Mouse (Mus musculus): ENCODE data around the gene Tmem119. TPM values are rescaled to one million over a fixed set of nuclear protein-coding genes. Genes with fewer than 3 reads are reported as not detected.

Gene Tmem119
- 50.8 and 54.2 TPM in 2 replicates for polyA plus RNA-seq (2014; fragmentation: Nextera tagmentation; extraction: Ambion mirVana)

DNA sequence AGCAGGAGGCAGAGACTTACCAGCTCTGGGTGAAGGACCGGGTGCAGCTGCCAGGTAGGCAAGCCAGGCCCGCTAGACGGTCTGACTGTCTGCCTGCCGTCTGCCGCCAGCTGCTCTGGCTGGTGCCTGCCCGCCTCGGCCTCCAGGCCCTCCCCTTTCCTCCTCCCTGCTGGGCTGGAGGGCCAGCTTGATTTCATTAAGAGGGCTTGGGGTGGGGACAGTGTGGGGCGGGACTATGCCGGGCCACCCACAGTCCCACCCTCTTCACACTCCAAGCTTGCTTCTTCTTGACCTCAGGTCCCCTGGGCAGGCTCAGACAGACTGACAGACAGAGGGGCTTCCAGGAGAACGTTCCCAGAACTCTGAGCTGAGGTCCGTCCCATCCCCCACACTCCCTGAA, at the start of gene Tmem119:
Tmem119 (minus strand) TSS at position 237 of the 400 bp plus-strand sequence.
- DNase-seq (ENCODE audit: low spot score) (peak; percentile 90), ATAC-seq (replicated peaks; ENCODE audit: insufficient number of reproducible peaks, low FRiP score, low TSS enrichment, low read depth) (peak; percentile 83)
- peak within 1 kb of the TSS; percentile 55 for H3K4me3 ChIP-seq (ENCODE audit: low read depth, low read length)
- H3K36me3 ChIP-seq (replicated peaks; ENCODE audit: control insufficient read depth, insufficient read depth, low read depth, low read length) = no peaks in the 10 kb centered on the region
- peak within 1 kb of the TSS; percentile 55 for H3K9ac ChIP-seq (replicated peaks; ENCODE audit: low read length)
- H3K27me3 ChIP-seq (ENCODE audit: control insufficient read depth, insufficient read depth, low read length) = no peaks in the 10 kb centered on the region
- H3K4me1 ChIP-seq (ENCODE audit: control insufficient read depth, insufficient read depth, low read length) = peaks cover 11% of the 10 kb centered on the region
- H3K9me3 ChIP-seq (replicated peaks; ENCODE audit: control insufficient read depth, low read length) = no peaks in the 10 kb centered on the region
- peak within 1 kb of the TSS; percentile 65 for H3K4me2 ChIP-seq (ENCODE audit: low read depth, low read length)
- peak within 1 kb of the TSS; percentile 92 for H3K27ac ChIP-seq (replicated peaks; ENCODE audit: low read depth, low read length)
- 1% methylated on average over 11 of the region's 11 CpGs for WGBS

DNA sequence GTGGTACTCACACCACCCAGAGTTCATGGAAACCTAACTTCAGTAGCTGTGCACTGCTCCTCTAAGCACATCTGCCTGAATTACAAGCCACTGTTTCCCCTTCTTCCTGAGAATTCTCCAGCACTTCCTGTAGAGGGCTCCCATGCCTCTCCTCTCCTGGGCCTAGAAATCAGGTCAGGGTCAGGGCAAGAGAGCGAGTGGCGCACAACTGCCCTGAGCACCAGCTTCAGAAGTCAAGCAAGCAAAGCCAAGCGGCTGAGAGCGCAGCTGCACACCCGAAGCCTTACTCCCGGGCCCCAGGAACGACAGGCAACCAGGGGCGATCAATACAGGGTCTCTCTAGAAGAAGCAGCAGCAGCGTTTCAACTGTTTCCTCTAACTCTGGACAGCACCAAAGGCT, 47.3 kb upstream of the Tmem119 start:
- Histone ChIP-seq H3K9ac (replicated peaks; ENCODE audit: low read length) (no peak overlapping the region), H3K4me2 (ENCODE audit: low read depth, low read length) (no peak overlapping the region), H3K27me3 (ENCODE audit: control insufficient read depth, insufficient read depth, low read length) (no peaks in the 10 kb centered on the region), H3K4me3 (ENCODE audit: low read depth, low read length) (no peak overlapping the region), H3K9me3 (replicated peaks; ENCODE audit: control insufficient read depth, low read length) (no peaks in the 10 kb centered on the region), H3K27ac (replicated peaks; ENCODE audit: low read depth, low read length) (no peak overlapping the region), H3K4me1 (ENCODE audit: control insufficient read depth, insufficient read depth, low read length) (no peaks in the 10 kb centered on the region), H3K36me3 (replicated peaks; ENCODE audit: control insufficient read depth, insufficient read depth, low read depth, low read length) (peaks cover 6% of the 10 kb centered on the region)
- no peak for DNase-seq (ENCODE audit: low spot score)
- no peak for ATAC-seq (replicated peaks; ENCODE audit: insufficient number of reproducible peaks, low FRiP score, low TSS enrichment, low read depth)
- WGBS = 80% methylated on average over 9 of the region's 9 CpGs

DNA sequence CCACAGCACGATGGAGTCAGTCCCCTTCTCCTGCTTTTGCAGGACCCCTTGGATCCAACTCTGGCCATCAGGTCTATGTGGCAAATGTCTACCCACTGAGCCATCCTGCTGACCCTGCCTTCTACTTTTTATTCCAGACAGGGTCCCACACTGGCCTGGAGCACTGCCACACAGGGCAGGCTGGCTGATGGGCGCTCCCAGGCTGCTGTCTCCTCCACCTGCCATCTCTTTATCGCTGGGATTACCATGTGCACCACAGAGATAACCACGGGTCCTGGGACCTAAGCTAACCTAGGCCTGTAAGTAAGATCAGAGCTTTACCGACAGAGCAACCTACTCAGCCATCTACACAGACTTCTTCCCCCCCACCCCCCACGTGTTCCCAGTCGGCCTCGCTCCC, 46.3 kb upstream of the Tmem119 start:
- H3K9me3 ChIP-seq (replicated peaks; ENCODE audit: control insufficient read depth, low read length) = no peaks in the 10 kb centered on the region
- H3K36me3 ChIP-seq (replicated peaks; ENCODE audit: control insufficient read depth, insufficient read depth, low read depth, low read length) = peaks cover 8% of the 10 kb centered on the region
- H3K4me1 ChIP-seq (ENCODE audit: control insufficient read depth, insufficient read depth, low read length) = no peaks in the 10 kb centered on the region
- 94% methylated on average over 8 of the region's 8 CpGs for WGBS
- no peak overlapping the region for H3K27ac ChIP-seq (replicated peaks; ENCODE audit: low read depth, low read length)
- H3K4me3 ChIP-seq (ENCODE audit: low read depth, low read length) = no peak overlapping the region
- H3K27me3 ChIP-seq (ENCODE audit: control insufficient read depth, insufficient read depth, low read length) = no peaks in the 10 kb centered on the region
- H3K4me2 ChIP-seq (ENCODE audit: low read depth, low read length) = no peak overlapping the region
- H3K9ac ChIP-seq (replicated peaks; ENCODE audit: low read length) = no peak overlapping the region
- no peak for ATAC-seq (replicated peaks; ENCODE audit: insufficient number of reproducible peaks, low FRiP score, low TSS enrichment, low read depth)
- DNase-seq (ENCODE audit: low spot score) = no peak

DNA sequence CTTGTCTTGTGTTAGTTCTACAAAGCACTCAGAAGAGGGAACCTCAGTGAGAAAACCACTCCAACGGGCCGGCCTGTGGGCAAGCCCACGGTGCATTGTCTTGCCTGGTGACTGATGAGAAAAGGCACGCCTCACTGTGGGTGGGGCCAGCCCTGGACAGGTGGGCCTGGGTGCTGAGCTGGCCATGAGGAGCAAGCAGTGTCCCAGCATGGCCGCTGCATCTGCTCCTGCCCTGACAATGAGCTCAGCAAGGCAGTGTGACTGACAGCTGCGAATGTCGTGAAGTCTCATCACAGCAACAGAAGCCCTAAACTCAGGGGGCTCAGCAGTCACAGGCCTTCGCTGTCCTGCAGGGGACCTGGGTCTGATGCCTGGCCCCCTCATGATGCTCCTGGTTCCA, 45.3 kb upstream of the Tmem119 start:
- Histone ChIP-seq H3K4me1 (ENCODE audit: control insufficient read depth, insufficient read depth, low read length) (no peaks in the 10 kb centered on the region), H3K27ac (replicated peaks; ENCODE audit: low read depth, low read length) (no peak overlapping the region), H3K27me3 (ENCODE audit: control insufficient read depth, insufficient read depth, low read length) (no peaks in the 10 kb centered on the region), H3K4me3 (ENCODE audit: low read depth, low read length) (no peak overlapping the region), H3K4me2 (ENCODE audit: low read depth, low read length) (no peak overlapping the region), H3K9ac (replicated peaks; ENCODE audit: low read length) (no peak overlapping the region), H3K36me3 (replicated peaks; ENCODE audit: control insufficient read depth, insufficient read depth, low read depth, low read length) (peaks cover 8% of the 10 kb centered on the region), H3K9me3 (replicated peaks; ENCODE audit: control insufficient read depth, low read length) (no peaks in the 10 kb centered on the region)
- DNase-seq (ENCODE audit: low spot score) (no peak), ATAC-seq (replicated peaks; ENCODE audit: insufficient number of reproducible peaks, low FRiP score, low TSS enrichment, low read depth) (no peak)
- 96% methylated on average over 8 of the region's 8 CpGs for WGBS

DNA sequence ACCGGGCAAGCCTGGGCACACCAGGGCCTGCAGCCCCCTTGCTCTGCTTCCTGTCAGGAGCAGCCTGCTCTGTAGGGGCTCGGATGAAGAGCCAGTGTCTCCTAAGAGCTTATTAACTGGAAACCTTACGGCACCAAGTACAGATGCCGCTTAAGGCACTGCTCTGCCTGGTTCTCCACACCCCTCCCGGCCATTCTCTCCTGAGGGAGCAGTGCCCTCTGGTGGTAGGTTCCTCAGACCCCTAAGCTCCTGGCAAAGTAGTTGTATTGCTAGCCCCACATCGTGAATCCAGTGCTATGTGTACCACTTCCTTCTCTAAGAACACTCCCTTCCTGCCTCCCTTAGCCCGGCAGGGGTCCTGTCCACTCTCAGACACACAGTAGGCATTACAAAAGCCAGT, 44.4 kb upstream of the Tmem119 start:
- Histone ChIP-seq H3K36me3 (replicated peaks; ENCODE audit: control insufficient read depth, insufficient read depth, low read depth, low read length) (peaks cover 8% of the 10 kb centered on the region), H3K9me3 (replicated peaks; ENCODE audit: control insufficient read depth, low read length) (no peaks in the 10 kb centered on the region), H3K27me3 (ENCODE audit: control insufficient read depth, insufficient read depth, low read length) (no peaks in the 10 kb centered on the region), H3K4me3 (ENCODE audit: low read depth, low read length) (no peak overlapping the region), H3K4me2 (ENCODE audit: low read depth, low read length) (no peak overlapping the region), H3K9ac (replicated peaks; ENCODE audit: low read length) (no peak overlapping the region), H3K27ac (replicated peaks; ENCODE audit: low read depth, low read length) (no peak overlapping the region), H3K4me1 (ENCODE audit: control insufficient read depth, insufficient read depth, low read length) (no peaks in the 10 kb centered on the region)
- 72% methylated on average over 7 of the region's 7 CpGs for WGBS
- no peak for ATAC-seq (replicated peaks; ENCODE audit: insufficient number of reproducible peaks, low FRiP score, low TSS enrichment, low read depth)
- peak; percentile 68 for DNase-seq (ENCODE audit: low spot score)

DNA sequence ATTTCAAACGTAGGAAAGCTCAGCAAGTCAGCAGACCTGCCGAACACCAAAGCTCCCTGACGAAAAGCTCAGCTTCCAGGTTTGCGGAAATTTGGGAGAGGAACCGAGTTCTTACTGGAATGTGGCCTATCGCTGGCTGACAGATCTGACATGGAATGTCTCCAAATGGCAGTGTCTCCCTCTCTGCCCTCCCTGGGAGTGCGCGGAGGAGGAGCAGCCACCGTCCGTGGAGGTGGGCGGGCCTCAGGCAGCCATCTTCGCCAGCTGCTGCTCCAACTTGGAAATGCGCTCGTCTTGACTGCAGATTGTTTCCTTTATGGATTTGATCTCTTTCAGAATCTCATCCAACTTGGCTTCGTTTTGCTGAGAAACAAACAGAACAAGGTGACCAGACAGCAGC, 43.8 kb upstream of the Tmem119 start:
- WGBS = 82% methylated on average over 15 of the region's 15 CpGs
- peaks cover 5% of the 10 kb centered on the region for H3K36me3 ChIP-seq (replicated peaks; ENCODE audit: control insufficient read depth, insufficient read depth, low read depth, low read length)
- H3K27me3 ChIP-seq (ENCODE audit: control insufficient read depth, insufficient read depth, low read length) = no peaks in the 10 kb centered on the region
- no peak overlapping the region for H3K4me3 ChIP-seq (ENCODE audit: low read depth, low read length)
- H3K27ac ChIP-seq (replicated peaks; ENCODE audit: low read depth, low read length) = no peak overlapping the region
- no peak for DNase-seq (ENCODE audit: low spot score)
- no peaks in the 10 kb centered on the region for H3K9me3 ChIP-seq (replicated peaks; ENCODE audit: control insufficient read depth, low read length)
- no peak overlapping the region for H3K9ac ChIP-seq (replicated peaks; ENCODE audit: low read length)
- no peak overlapping the region for H3K4me2 ChIP-seq (ENCODE audit: low read depth, low read length)
- H3K4me1 ChIP-seq (ENCODE audit: control insufficient read depth, insufficient read depth, low read length) = no peaks in the 10 kb centered on the region
- ATAC-seq (replicated peaks; ENCODE audit: insufficient number of reproducible peaks, low FRiP score, low TSS enrichment, low read depth) = no peak

DNA sequence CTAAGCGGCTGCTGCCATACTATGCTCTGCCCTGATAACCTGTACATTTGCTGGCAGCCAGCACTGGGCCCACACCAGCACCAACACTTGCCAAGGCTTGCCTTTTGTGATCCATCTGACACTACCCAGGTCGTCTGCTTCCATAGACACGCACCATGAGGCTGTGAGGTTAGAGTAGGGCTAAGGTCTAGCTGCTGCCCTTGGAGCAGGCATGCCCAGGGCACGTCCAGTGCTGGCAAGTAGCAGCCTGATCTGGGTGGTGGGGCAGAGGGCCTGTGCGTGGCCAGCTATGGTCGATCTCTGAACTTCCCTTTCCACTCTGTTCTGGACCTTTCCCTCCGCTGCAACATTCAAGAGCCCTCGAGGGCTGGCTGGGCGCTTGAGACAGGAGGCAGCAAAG, 42.6 kb upstream of the Tmem119 start:
- Histone ChIP-seq H3K27ac (replicated peaks; ENCODE audit: low read depth, low read length) (no peak overlapping the region), H3K9ac (replicated peaks; ENCODE audit: low read length) (no peak overlapping the region), H3K4me2 (ENCODE audit: low read depth, low read length) (no peak overlapping the region), H3K4me3 (ENCODE audit: low read depth, low read length) (no peak overlapping the region), H3K9me3 (replicated peaks; ENCODE audit: control insufficient read depth, low read length) (no peaks in the 10 kb centered on the region), H3K36me3 (replicated peaks; ENCODE audit: control insufficient read depth, insufficient read depth, low read depth, low read length) (peaks cover 5% of the 10 kb centered on the region), H3K4me1 (ENCODE audit: control insufficient read depth, insufficient read depth, low read length) (no peaks in the 10 kb centered on the region), H3K27me3 (ENCODE audit: control insufficient read depth, insufficient read depth, low read length) (no peaks in the 10 kb centered on the region)
- ATAC-seq (replicated peaks; ENCODE audit: insufficient number of reproducible peaks, low FRiP score, low TSS enrichment, low read depth) (no peak), DNase-seq (ENCODE audit: low spot score) (no peak)
- 93% methylated on average over 9 of the region's 9 CpGs for WGBS

DNA sequence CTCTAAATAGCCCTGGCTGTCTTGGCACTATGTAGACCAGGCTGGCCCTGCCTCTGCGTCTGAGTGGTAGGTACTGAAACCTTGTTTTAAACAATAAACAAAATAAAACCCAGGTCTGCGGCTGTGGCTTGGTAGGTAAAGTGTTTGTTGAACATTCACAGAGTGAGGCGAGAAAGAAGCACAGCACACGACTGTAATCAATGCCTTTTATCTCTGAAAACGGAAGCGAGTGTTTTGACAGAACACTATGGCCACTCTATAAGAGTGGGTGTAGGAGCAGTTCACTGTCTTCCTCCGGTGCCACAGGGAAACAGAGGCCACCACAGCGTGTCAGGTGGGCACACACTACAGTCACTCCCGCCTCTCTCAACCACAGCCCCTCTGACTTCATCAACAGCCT, 41.9 kb upstream of the Tmem119 start:
- no peak overlapping the region for H3K4me3 ChIP-seq (ENCODE audit: low read depth, low read length)
- no peak overlapping the region for H3K4me2 ChIP-seq (ENCODE audit: low read depth, low read length)
- no peak overlapping the region for H3K27ac ChIP-seq (replicated peaks; ENCODE audit: low read depth, low read length)
- no peaks in the 10 kb centered on the region for H3K4me1 ChIP-seq (ENCODE audit: control insufficient read depth, insufficient read depth, low read length)
- WGBS = 90% methylated on average over 9 of the region's 9 CpGs
- ATAC-seq (replicated peaks; ENCODE audit: insufficient number of reproducible peaks, low FRiP score, low TSS enrichment, low read depth) (no peak), DNase-seq (ENCODE audit: low spot score) (no peak)
- H3K27me3 ChIP-seq (ENCODE audit: control insufficient read depth, insufficient read depth, low read length) = no peaks in the 10 kb centered on the region
- H3K9me3 ChIP-seq (replicated peaks; ENCODE audit: control insufficient read depth, low read length) = no peaks in the 10 kb centered on the region
- no peak overlapping the region for H3K9ac ChIP-seq (replicated peaks; ENCODE audit: low read length)
- peaks cover 5% of the 10 kb centered on the region for H3K36me3 ChIP-seq (replicated peaks; ENCODE audit: control insufficient read depth, insufficient read depth, low read depth, low read length)

Measured in embryonic facial prominence, embryonic 11.5 days (tissue).